Mouse (Mus musculus): ENCODE results near the gene Atf7ip. TPM values are rescaled to one million over a fixed set of nuclear protein-coding genes. Genes with fewer than 3 reads are reported as not detected.
A peak's percentile ranks its signal among the peaks of the same experiment; 100 is the strongest.

Gene Atf7ip
- polyA plus RNA-seq, 1 experiment from 2014 or later: 38.0 TPM

DNA sequence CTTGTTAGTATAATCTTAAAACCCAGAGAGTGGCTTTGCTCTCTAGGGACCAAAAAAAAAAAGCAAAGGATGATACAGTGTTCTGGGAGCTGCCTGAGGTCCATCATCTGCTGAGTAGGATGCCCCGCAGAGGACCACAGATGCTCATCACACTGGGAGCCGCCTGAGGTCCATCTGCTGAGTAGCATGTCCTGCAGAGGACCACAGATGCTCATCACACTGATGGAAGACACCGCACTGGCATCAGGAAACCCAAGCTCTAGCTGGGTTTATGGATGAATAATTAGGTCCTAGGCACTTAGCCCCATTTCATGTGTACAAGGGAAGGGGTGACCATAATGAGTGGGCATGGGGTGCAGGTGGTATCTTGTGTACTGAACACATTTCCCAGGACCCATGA, 108.2 kb downstream of the Atf7ip start:
- Histone ChIP-seq H3K36me3 (ENCODE audit: insufficient read depth, low read length) (peaks cover 28% of the 10 kb centered on the region), H3K4me3 (ENCODE audit: low read length) (no peak overlapping the region), H3K27me3 (ENCODE audit: insufficient read depth, low read length) (no peaks in the 10 kb centered on the region), H3K9me3 (ENCODE audit: low read length) (peaks cover 11% of the 10 kb centered on the region; the same call in 1 of the 2 replicates), H3K27ac (ENCODE audit: low read length) (no peak overlapping the region), H3K4me2 (replicated peaks; ENCODE audit: low read depth, low read length) (no peak overlapping the region), H3K4me1 (ENCODE audit: insufficient read depth, low read length) (no peaks in the 10 kb centered on the region), H3K9ac (replicated peaks; ENCODE audit: low read length) (no peak overlapping the region)
- no peak for ATAC-seq (ENCODE audit: low FRiP score, low TSS enrichment)
- WGBS: 94% methylated on average over 3 of the region's 3 CpGs

DNA sequence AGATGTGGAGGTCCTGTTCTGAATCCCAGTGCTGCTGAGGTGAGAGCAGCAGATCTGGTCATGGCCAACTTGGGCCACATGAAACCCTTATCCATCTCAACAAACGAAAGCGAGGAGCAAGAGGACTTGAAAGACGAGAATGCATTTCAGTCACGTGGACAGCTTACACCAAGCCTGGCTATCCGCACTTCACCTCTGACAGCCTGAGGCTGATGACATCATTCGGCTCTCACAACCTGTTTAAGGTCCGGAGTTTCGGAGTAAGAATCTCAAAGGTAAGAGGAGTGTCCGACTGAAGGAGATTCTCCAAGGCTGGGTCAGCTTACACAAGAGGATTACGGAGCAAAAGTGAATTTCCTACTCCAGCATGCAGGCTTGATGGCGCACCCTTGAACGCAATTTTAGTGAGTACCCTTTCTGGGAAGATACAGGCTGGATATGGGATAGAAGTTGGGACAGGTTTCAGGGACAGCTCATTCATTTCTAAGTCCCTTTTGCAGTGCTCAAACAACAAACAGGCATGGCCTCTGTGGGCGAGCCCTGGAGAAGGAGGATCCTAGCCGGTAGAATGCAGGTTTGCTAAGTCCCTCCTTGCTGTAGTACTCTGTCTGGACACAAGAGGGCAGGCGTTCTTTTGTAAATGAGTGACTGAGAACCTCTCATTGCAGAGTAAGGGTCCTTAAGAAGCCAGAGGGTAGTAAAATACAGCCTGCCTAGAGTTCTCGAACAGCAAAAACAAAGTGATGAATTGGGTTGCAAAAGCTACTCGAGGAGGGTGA, 114.6 kb downstream of the Atf7ip start:
- Histone ChIP-seq H3K4me3 (ENCODE audit: low read length) (no peak overlapping the region), H3K9ac (replicated peaks; ENCODE audit: low read length) (no peak overlapping the region), H3K36me3 (ENCODE audit: insufficient read depth, low read length) (no peaks in the 10 kb centered on the region), H3K4me1 (ENCODE audit: insufficient read depth, low read length) (no peaks in the 10 kb centered on the region), H3K4me2 (replicated peaks; ENCODE audit: low read depth, low read length) (peak overlapping the region; percentile 24; the same call in 1 of the 2 replicates), H3K27me3 (ENCODE audit: insufficient read depth, low read length) (no peaks in the 10 kb centered on the region), H3K27ac (ENCODE audit: low read length) (no peak overlapping the region), H3K9me3 (ENCODE audit: low read length) (no peaks in the 10 kb centered on the region)
- ATAC-seq (ENCODE audit: low FRiP score, low TSS enrichment): peak; percentile 73
- WGBS: 51% methylated on average over 17 of the region's 17 CpGs

DNA sequence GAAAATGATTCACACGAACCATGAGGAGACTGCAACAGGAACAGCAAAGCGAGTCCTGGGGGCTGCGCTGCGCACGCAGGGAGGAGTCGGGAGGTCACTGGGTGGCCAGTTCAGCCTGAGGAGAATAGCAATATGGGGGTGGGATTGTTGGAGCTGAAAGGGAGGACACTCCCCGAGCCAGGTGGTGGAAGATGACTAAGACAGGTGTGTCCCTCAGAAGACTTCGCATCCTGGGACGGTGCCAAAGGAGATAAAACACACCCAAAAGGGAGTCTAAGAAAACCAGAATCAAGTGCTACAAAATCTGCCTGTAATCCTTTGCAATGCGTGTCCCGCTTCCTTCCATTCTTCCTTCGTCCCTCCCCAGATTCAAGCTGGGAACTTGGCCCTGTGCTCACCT, 119.5 kb downstream of the Atf7ip start:
- 88% methylated on average over 12 of the region's 12 CpGs for WGBS
- H3K4me2 ChIP-seq (replicated peaks; ENCODE audit: low read depth, low read length): no peak overlapping the region
- H3K27ac ChIP-seq (ENCODE audit: low read length): no peak overlapping the region
- H3K36me3 ChIP-seq (ENCODE audit: insufficient read depth, low read length): no peaks in the 10 kb centered on the region
- H3K9me3 ChIP-seq (ENCODE audit: low read length): no peaks in the 10 kb centered on the region
- peaks cover 5% of the 10 kb centered on the region; the same call in 1 of the 2 replicates for H3K4me1 ChIP-seq (ENCODE audit: insufficient read depth, low read length)
- no peak for ATAC-seq (ENCODE audit: low FRiP score, low TSS enrichment)
- H3K4me3 ChIP-seq (ENCODE audit: low read length): no peak overlapping the region
- H3K27me3 ChIP-seq (ENCODE audit: insufficient read depth, low read length): no peaks in the 10 kb centered on the region
- H3K9ac ChIP-seq (replicated peaks; ENCODE audit: low read length): no peak overlapping the region

DNA sequence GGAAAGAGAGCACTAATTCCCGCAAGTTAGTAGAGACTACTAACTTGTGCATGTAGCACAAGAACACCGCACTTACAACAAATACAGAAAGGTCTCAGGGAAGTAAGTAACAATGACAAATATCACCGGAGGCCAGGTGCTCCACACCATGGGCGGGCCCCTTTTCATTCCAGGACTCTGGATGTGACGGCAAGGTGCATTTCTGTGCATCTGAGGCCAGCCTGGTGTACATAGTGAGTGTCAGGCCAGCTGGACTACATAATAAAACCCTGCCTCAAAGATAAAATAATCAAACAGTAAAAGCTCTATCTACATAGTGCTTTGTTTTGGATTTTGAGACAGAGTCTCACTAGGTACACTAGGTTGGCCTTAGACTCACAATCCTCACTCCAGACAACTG, 123.7 kb downstream of the Atf7ip start:
- no peaks in the 10 kb centered on the region for H3K36me3 ChIP-seq (ENCODE audit: insufficient read depth, low read length)
- H3K9ac ChIP-seq (replicated peaks; ENCODE audit: low read length): no peak overlapping the region
- H3K27me3 ChIP-seq (ENCODE audit: insufficient read depth, low read length): no peaks in the 10 kb centered on the region
- no peak overlapping the region for H3K4me2 ChIP-seq (replicated peaks; ENCODE audit: low read depth, low read length)
- peaks cover 11% of the 10 kb centered on the region; the same call in 1 of the 2 replicates for H3K4me1 ChIP-seq (ENCODE audit: insufficient read depth, low read length)
- no peak overlapping the region for H3K27ac ChIP-seq (ENCODE audit: low read length)
- ATAC-seq (ENCODE audit: low FRiP score, low TSS enrichment): no peak
- H3K9me3 ChIP-seq (ENCODE audit: low read length): no peaks in the 10 kb centered on the region
- WGBS: 90% methylated on average over 5 of the region's 5 CpGs
- no peak overlapping the region for H3K4me3 ChIP-seq (ENCODE audit: low read length)

DNA sequence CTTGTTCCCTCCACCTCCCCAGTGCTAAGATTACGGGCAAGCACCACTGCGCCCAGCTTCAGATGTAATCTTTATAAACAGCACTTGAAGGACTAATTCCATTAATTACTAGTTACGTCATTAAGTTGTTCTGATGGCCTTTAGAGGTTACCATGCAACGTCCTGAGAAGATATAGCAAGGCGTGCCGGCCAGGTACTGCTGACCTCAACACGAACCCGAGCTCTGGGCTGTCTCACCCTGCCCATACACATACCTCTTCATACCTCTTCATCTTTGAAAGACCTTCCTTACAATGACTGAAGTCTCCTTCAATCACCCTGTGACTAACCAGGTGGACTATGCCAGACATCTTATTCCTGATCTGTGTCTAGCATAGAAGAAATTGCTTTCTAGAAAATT, 125.6 kb downstream of the Atf7ip start:
- Histone ChIP-seq H3K27me3 (ENCODE audit: insufficient read depth, low read length) (no peaks in the 10 kb centered on the region), H3K4me3 (ENCODE audit: low read length) (no peak overlapping the region), H3K36me3 (ENCODE audit: insufficient read depth, low read length) (no peaks in the 10 kb centered on the region), H3K9ac (replicated peaks; ENCODE audit: low read length) (no peak overlapping the region), H3K27ac (ENCODE audit: low read length) (no peak overlapping the region), H3K4me1 (ENCODE audit: insufficient read depth, low read length) (peaks cover 11% of the 10 kb centered on the region; the same call in 1 of the 2 replicates), H3K9me3 (ENCODE audit: low read length) (0 out of 2 replicates have a peak, but pooled peaks cover 6% of the 10 kb centered on the region), H3K4me2 (replicated peaks; ENCODE audit: low read depth, low read length) (no peak overlapping the region)
- WGBS: 71% methylated on average over 8 of the region's 8 CpGs
- ATAC-seq (ENCODE audit: low FRiP score, low TSS enrichment): no peak

DNA sequence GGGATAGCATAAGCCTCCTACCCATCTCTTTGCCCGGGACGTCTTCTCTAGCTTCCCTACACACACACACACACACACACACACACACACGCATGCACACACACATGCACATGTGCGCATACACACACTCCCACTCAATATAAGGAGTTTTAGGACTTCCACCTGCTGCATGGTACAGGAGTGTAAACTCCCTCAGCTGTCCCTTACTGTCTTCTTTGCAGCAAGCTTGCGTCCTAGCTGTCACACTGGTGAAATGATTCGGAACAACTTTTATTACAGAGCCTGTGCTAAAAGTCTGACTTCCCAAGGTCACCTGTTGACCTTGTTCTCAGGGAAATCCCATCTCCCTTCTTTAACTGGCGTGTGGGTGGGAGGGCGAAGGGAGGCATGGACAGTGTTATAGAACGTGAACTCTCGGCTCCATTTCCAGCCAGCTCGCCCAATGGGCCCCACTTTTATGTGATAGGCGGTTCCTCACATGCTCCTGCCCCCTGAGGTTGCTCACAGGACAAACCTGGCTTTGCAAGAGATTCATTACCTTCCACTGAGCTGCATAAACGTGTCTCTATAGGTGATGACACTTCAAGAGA, 126.1 kb downstream of the Atf7ip start:
- H3K36me3 ChIP-seq (ENCODE audit: insufficient read depth, low read length): no peaks in the 10 kb centered on the region
- H3K4me1 ChIP-seq (ENCODE audit: insufficient read depth, low read length): peaks cover 9% of the 10 kb centered on the region; the same call in 1 of the 2 replicates
- no peak overlapping the region for H3K4me2 ChIP-seq (replicated peaks; ENCODE audit: low read depth, low read length)
- no peak overlapping the region for H3K27ac ChIP-seq (ENCODE audit: low read length)
- H3K9me3 ChIP-seq (ENCODE audit: low read length): 0 out of 2 replicates have a peak, but pooled peaks cover 6% of the 10 kb centered on the region
- no peak overlapping the region for H3K9ac ChIP-seq (replicated peaks; ENCODE audit: low read length)
- 41% methylated on average over 13 of the region's 13 CpGs for WGBS
- no peaks in the 10 kb centered on the region for H3K27me3 ChIP-seq (ENCODE audit: insufficient read depth, low read length)
- no peak overlapping the region for H3K4me3 ChIP-seq (ENCODE audit: low read length)
- peak; percentile 73 for ATAC-seq (ENCODE audit: low FRiP score, low TSS enrichment)

DNA sequence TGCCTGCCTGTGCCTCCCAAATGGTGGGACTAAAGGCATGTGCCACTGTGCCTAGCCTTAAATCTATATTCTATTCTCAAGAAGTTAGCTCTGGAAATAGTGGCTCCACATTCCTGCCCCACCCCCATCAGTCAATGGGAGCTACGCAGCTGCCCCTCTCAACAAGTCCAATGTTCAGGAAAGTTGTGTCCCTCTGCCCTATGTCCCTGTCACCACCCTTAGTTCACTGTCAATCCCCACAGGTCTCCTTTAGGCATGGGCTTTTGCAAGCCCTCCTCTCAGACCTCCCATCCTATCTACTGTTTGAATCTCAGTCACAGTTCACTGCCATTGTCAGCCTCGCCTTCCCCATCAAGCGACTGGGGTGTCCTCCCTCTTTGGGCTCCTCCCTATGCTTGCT, 127.2 kb downstream of the Atf7ip start:
- H3K4me2 ChIP-seq (replicated peaks; ENCODE audit: low read depth, low read length): no peak overlapping the region
- H3K27ac ChIP-seq (ENCODE audit: low read length): no peak overlapping the region
- ATAC-seq (ENCODE audit: low FRiP score, low TSS enrichment): peak; percentile 40; the same call in 1 of the 2 replicates
- no peak overlapping the region for H3K9ac ChIP-seq (replicated peaks; ENCODE audit: low read length)
- H3K27me3 ChIP-seq (ENCODE audit: insufficient read depth, low read length): no peaks in the 10 kb centered on the region
- no peak overlapping the region for H3K4me3 ChIP-seq (ENCODE audit: low read length)
- 0 out of 2 replicates have a peak, but pooled peaks cover 6% of the 10 kb centered on the region for H3K9me3 ChIP-seq (ENCODE audit: low read length)
- WGBS: 69% methylated on average over 3 of the region's 3 CpGs
- H3K36me3 ChIP-seq (ENCODE audit: insufficient read depth, low read length): no peaks in the 10 kb centered on the region
- 0 out of 2 replicates have a peak, but pooled peaks cover 5% of the 10 kb centered on the region for H3K4me1 ChIP-seq (ENCODE audit: insufficient read depth, low read length)

DNA sequence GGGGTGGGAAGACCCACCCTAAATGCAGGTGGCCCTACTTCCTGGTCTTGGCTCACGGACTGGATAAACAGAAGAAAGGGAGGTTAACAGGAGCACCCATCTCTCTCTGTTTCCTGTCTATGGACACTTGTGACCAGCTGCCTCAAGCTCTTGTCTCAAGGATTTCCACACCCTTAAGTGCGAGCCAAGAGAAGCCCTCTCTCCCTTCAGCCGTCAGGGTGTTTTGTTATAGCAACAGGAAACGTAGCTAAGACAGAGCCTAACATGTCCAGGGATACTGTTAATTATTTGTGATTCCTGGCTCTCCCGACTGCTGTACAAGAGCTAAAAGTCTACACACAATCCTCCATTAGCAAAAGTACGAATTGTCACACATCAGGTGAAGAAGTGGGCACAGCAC, 127.8 kb downstream of the Atf7ip start:
- Histone ChIP-seq H3K4me3 (ENCODE audit: low read length) (no peak overlapping the region), H3K27ac (ENCODE audit: low read length) (no peak overlapping the region), H3K36me3 (ENCODE audit: insufficient read depth, low read length) (no peaks in the 10 kb centered on the region), H3K9ac (replicated peaks; ENCODE audit: low read length) (no peak overlapping the region), H3K4me1 (ENCODE audit: insufficient read depth, low read length) (0 out of 2 replicates have a peak, but pooled peaks cover 5% of the 10 kb centered on the region), H3K4me2 (replicated peaks; ENCODE audit: low read depth, low read length) (no peak overlapping the region), H3K27me3 (ENCODE audit: insufficient read depth, low read length) (no peaks in the 10 kb centered on the region), H3K9me3 (ENCODE audit: low read length) (0 out of 2 replicates have a peak, but pooled peaks cover 6% of the 10 kb centered on the region)
- no peak for ATAC-seq (ENCODE audit: low FRiP score, low TSS enrichment)
- 58% methylated on average over 6 of the region's 6 CpGs for WGBS

DNA sequence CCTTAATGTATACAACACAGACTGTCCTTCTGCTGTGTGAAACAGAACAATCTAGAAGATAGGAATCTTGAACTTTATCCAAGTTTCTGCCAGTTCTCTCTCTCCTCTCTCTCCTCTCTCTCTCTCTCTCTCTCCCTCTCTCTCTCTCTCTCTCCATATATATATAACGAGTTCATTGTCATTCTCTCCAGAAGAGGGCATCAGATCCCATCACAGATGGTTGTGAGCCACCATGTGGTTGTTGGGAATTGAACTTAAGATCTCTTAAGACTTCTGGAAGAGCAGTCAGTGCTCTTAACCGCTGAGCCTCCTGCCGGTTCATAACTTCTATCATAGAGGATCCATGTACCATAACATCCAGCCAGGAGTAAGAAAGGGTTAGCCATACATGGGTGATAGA, 129.0 kb downstream of the Atf7ip start:
- H3K9me3 ChIP-seq (ENCODE audit: low read length): 0 out of 2 replicates have a peak, but pooled peaks cover 6% of the 10 kb centered on the region
- H3K27me3 ChIP-seq (ENCODE audit: insufficient read depth, low read length): no peaks in the 10 kb centered on the region
- H3K4me3 ChIP-seq (ENCODE audit: low read length): no peak overlapping the region
- WGBS: 73% methylated on average over 3 of the region's 3 CpGs
- no peak overlapping the region for H3K27ac ChIP-seq (ENCODE audit: low read length)
- H3K4me2 ChIP-seq (replicated peaks; ENCODE audit: low read depth, low read length): no peak overlapping the region
- no peak for ATAC-seq (ENCODE audit: low FRiP score, low TSS enrichment)
- no peaks in the 10 kb centered on the region for H3K36me3 ChIP-seq (ENCODE audit: insufficient read depth, low read length)
- H3K9ac ChIP-seq (replicated peaks; ENCODE audit: low read length): no peak overlapping the region
- H3K4me1 ChIP-seq (ENCODE audit: insufficient read depth, low read length): 0 out of 2 replicates have a peak, but pooled peaks cover 5% of the 10 kb centered on the region

DNA sequence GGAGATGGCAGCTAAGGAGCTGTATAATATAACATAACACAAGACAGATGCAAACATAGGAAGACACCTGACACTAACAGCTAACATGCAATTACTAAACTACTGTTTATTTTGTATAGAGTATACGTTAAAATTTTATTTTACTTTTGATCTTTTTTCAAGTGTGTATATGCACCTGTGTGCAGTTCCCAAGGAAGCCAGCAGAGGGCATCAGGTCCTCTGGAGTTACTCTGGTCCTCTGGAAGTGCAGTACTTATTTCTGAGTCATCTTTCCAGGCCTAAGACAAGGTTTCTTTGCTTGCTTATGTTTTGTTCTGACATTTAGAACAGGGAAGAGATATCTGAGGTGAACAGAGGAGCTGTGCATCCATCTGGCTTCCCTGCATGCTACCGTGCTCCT, 138.2 kb downstream of the Atf7ip start:
- Histone ChIP-seq H3K36me3 (ENCODE audit: insufficient read depth, low read length) (no peaks in the 10 kb centered on the region), H3K27ac (ENCODE audit: low read length) (no peak overlapping the region), H3K9ac (replicated peaks; ENCODE audit: low read length) (no peak overlapping the region), H3K4me1 (ENCODE audit: insufficient read depth, low read length) (peaks cover 6% of the 10 kb centered on the region; the same call in 1 of the 2 replicates), H3K4me2 (replicated peaks; ENCODE audit: low read depth, low read length) (no peak overlapping the region), H3K27me3 (ENCODE audit: insufficient read depth, low read length) (no peaks in the 10 kb centered on the region), H3K9me3 (ENCODE audit: low read length) (peaks cover 8% of the 10 kb centered on the region), H3K4me3 (ENCODE audit: low read length) (no peak overlapping the region)
- no peak for ATAC-seq (ENCODE audit: low FRiP score, low TSS enrichment)
- WGBS: 92% methylated on average over 2 of the region's 2 CpGs
